Mouse (Mus musculus) MEL (cell line): ENCODE results near the gene Polrmt. TPM values are rescaled to one million over a fixed set of nuclear protein-coding genes. Genes with fewer than 3 reads are reported as not detected.

ENCODE experiments used
- DNase-seq: peaks from one replicate; pipeline ENCODE4 v3.0.0; 2011; ENCODE audit warnings: low read depth, low spot score
- H3K27ac ChIP-seq: 2 replicates; pipeline ENCODE4 v1.5.1; 2012; ENCODE audit warnings: low read depth, mild to moderate bottlenecking, control low read depth, low read length, moderate library complexity; ENCODE audit not compliant: control insufficient read depth
- H3K27me3 ChIP-seq, 2 experiments: fragments of 150-350 bp in 1 of 2; sonication (generic) in 1 of 2; 2 replicates each; pipeline ENCODE4 v1.6.1; 2012; ENCODE audit warnings: low read length in 2 of 2, mild to moderate bottlenecking in 2 of 2, improper control_type of control experiment in 1 of 2, moderate library complexity in 1 of 2; ENCODE audit not compliant: insufficient read depth in 2 of 2, control insufficient read depth in 1 of 2
- H3K36me3 ChIP-seq, 2 experiments: 2 replicates each; pipeline ENCODE4 v1.6.1; 2012 to 2014; ENCODE audit warnings: low read length in 2 of 2, improper control_type of control experiment in 1 of 2, inconsistent platforms in 1 of 2, mild to moderate bottlenecking in 1 of 2; ENCODE audit not compliant: insufficient read depth in 2 of 2, control insufficient read depth in 1 of 2
- H3K4me1 ChIP-seq, 2 experiments: fragments of 150-350 bp in 1 of 2; sonication (generic) in 1 of 2; 2 replicates each; pipeline ENCODE4 v1.6.1; 2012; ENCODE audit warnings: low read length in 2 of 2, improper control_type of control experiment in 1 of 2, mild to moderate bottlenecking in 1 of 2; ENCODE audit not compliant: insufficient read depth in 2 of 2, control insufficient read depth in 1 of 2
- H3K4me3 ChIP-seq, 2 experiments: fragments of 150-350 bp in 1 of 2; sonication (generic) in 1 of 2; 2 replicates each; pipeline ENCODE4 v1.5.1; 2012; ENCODE audit warnings: low read depth in 2 of 2, low read length in 2 of 2, mild to moderate bottlenecking in 2 of 2, moderate library complexity in 2 of 2, control low read depth in 1 of 2, improper control_type of control experiment in 1 of 2; ENCODE audit not compliant: control insufficient read depth in 1 of 2, insufficient read depth in 1 of 2
- H3K79me2 ChIP-seq: 2 replicates; pipeline ENCODE4 v1.6.1; 2012; ENCODE audit warnings: mild to moderate bottlenecking, low read length, moderate library complexity; ENCODE audit not compliant: control insufficient read depth, poor library complexity, insufficient read depth
- H3K9ac ChIP-seq: 2 replicates; pipeline ENCODE4 v1.6.1; 2012; ENCODE audit warnings: low read depth, mild to moderate bottlenecking, control low read depth, low read length, moderate library complexity; ENCODE audit not compliant: control insufficient read depth, poor library complexity, severe bottlenecking
- H3K9me3 ChIP-seq: fragments of 150-350 bp; sonication (generic); replicated peaks from 2 replicates; pipeline ENCODE4 v1.6.1; 2012; ENCODE audit warnings: mild to moderate bottlenecking, low read length, improper control_type of control experiment, moderate library complexity; ENCODE audit not compliant: insufficient read depth
- CHD1 ChIP-seq: IDR thresholded peaks from 2 replicates; pipeline ENCODE4 v1.6.1; 2012; ENCODE audit warnings: low read depth, mild to moderate bottlenecking, inconsistent platforms, low read length, improper control_type of control experiment
- CTCF ChIP-seq, 3 experiments: IDR thresholded peaks in 2 of 3; conservative IDR thresholded peaks in 1 of 3; 2 replicates each; pipeline ENCODE4 v1.5.1; 2011 to 2012; ENCODE audit warnings: low read length in 3 of 3, low read depth in 2 of 3, mild to moderate bottlenecking in 2 of 3, improper control_type of control experiment in 1 of 3, inconsistent platforms in 1 of 3, mixed read lengths in 1 of 3, moderate library complexity in 1 of 3; ENCODE audit not compliant: control insufficient read depth in 1 of 3, insufficient read depth in 1 of 3, poor library complexity in 1 of 3, severe bottlenecking in 1 of 3
- ELF1 ChIP-seq: IDR thresholded peaks from 2 replicates; pipeline ENCODE4 v1.6.1; 2014; ENCODE audit warnings: low read depth, mild to moderate bottlenecking, inconsistent platforms, low read length, improper control_type of control experiment, moderate library complexity
- GATA1 ChIP-seq: IDR thresholded peaks from 2 replicates; pipeline ENCODE4 v1.6.1; 2011; ENCODE audit warnings: low read depth, low read length, improper control_type of control experiment
- KAT2A ChIP-seq: conservative IDR thresholded peaks from 2 replicates; pipeline ENCODE4 v1.6.1; 2012; ENCODE audit warnings: low read depth, low read length, improper control_type of control experiment, inconsistent platforms
- MAZ ChIP-seq: IDR thresholded peaks from 2 replicates; pipeline ENCODE4 v1.6.1; 2012; ENCODE audit warnings: low read depth, mild to moderate bottlenecking, inconsistent platforms, low read length, improper control_type of control experiment
- MEF2A ChIP-seq: IDR thresholded peaks from 2 replicates; pipeline ENCODE4 v1.6.1; 2014; ENCODE audit warnings: low read depth, mild to moderate bottlenecking, inconsistent platforms, low read length, improper control_type of control experiment; ENCODE audit not compliant: poor library complexity, insufficient replicate concordance, severe bottlenecking; ENCODE audit errors: extremely low read depth
- MYC ChIP-seq: IDR thresholded peaks from 2 replicates; pipeline ENCODE4 v1.6.1; 2011; ENCODE audit warnings: low read depth, mild to moderate bottlenecking, low read length, improper control_type of control experiment, moderate library complexity
- NELFE ChIP-seq: IDR thresholded peaks from 2 replicates; pipeline ENCODE4 v1.6.1; 2011; ENCODE audit warnings: low read depth, low read length, improper control_type of control experiment
- NRF1 ChIP-seq: IDR thresholded peaks from 2 replicates; pipeline ENCODE4 v1.6.1; 2014; ENCODE audit warnings: low read depth, mild to moderate bottlenecking, inconsistent platforms, low read length, improper control_type of control experiment, moderate library complexity; ENCODE audit not compliant: poor library complexity, insufficient read depth, severe bottlenecking
- POLR2A ChIP-seq, 2 experiments: IDR thresholded peaks; 2 replicates each; pipeline ENCODE4 v1.6.1; 2011 to 2012; ENCODE audit warnings: low read length in 2 of 2, mild to moderate bottlenecking in 2 of 2, control low read depth in 1 of 2, improper control_type of control experiment in 1 of 2, low read depth in 1 of 2, moderate library complexity in 1 of 2; ENCODE audit not compliant: control insufficient read depth in 1 of 2, insufficient read depth in 1 of 2, poor library complexity in 1 of 2
- POLR2AphosphoS2 ChIP-seq: IDR thresholded peaks from 2 replicates; pipeline ENCODE4 v1.6.1; 2011; ENCODE audit warnings: low read length, improper control_type of control experiment
- POLR2AphosphoS5 ChIP-seq: IDR thresholded peaks from 2 replicates; pipeline ENCODE4 v1.6.1; 2012; ENCODE audit warnings: low read depth, borderline replicate concordance, mild to moderate bottlenecking, inconsistent platforms, low read length, moderate library complexity, mixed read lengths
- RAD21 ChIP-seq: IDR thresholded peaks from 2 replicates; pipeline ENCODE4 v1.6.1; 2011; ENCODE audit warnings: mild to moderate bottlenecking, low read depth, low read length, improper control_type of control experiment
- RCOR1 ChIP-seq: IDR thresholded peaks from 2 replicates; pipeline ENCODE4 v1.6.1; 2012; ENCODE audit warnings: low read depth, mild to moderate bottlenecking, inconsistent platforms, low read length, improper control_type of control experiment
- SMC3 ChIP-seq: IDR thresholded peaks from 2 replicates; pipeline ENCODE4 v1.6.1; 2011; ENCODE audit warnings: low read depth, low read length, improper control_type of control experiment
- TCF12 ChIP-seq: IDR thresholded peaks from 2 replicates; pipeline ENCODE4 v1.6.1; 2014; ENCODE audit warnings: low read depth, mild to moderate bottlenecking, inconsistent platforms, low read length, improper control_type of control experiment, moderate library complexity
- USF2 ChIP-seq, 2 experiments: IDR thresholded peaks; 2 replicates each; pipeline ENCODE4 v1.6.1; 2011 to 2012; ENCODE audit warnings: improper control_type of control experiment in 2 of 2, low read length in 2 of 2, borderline replicate concordance in 1 of 2, inconsistent platforms in 1 of 2, low read depth in 1 of 2, mild to moderate bottlenecking in 1 of 2; ENCODE audit not compliant: insufficient read depth in 1 of 2
- ZC3H11A ChIP-seq: IDR thresholded peaks from 2 replicates; pipeline ENCODE4 v1.6.1; 2012; ENCODE audit warnings: low read depth, mild to moderate bottlenecking, inconsistent platforms, low read length, improper control_type of control experiment
- ZKSCAN1 ChIP-seq: IDR thresholded peaks from 2 replicates; pipeline ENCODE4 v1.6.1; 2012; ENCODE audit warnings: low read depth, mild to moderate bottlenecking, inconsistent platforms, low read length, improper control_type of control experiment, moderate library complexity
- ZMIZ1 ChIP-seq: IDR thresholded peaks from 2 replicates; pipeline ENCODE4 v1.6.1; 2012; ENCODE audit warnings: low read depth, mild to moderate bottlenecking, inconsistent platforms, low read length, improper control_type of control experiment, moderate library complexity
- polyA plus RNA-seq, 2 experiments: library from polyadenylated mRNA; stranded (reverse) in 1 of 2; unstranded in 1 of 2; fragments of >175 nt in 1 of 2; fragments of >200 nt in 1 of 2; gene quantifications; 2 replicates each; pipeline versions ENCODE4 v1.2.1 to v1.2.4; 2012; ENCODE audit warnings: low replicate concordance in 2 of 2, low read depth in 1 of 2; ENCODE audit not compliant: insufficient read length in 2 of 2, insufficient read depth in 1 of 2, missing spikeins in 1 of 2
- total RNA-seq: library from RNA; depleted of rRNA; stranded (reverse); fragments of 300-350 nt; gene quantifications from 2 replicates; pipeline ENCODE4 v1.2.3, GENCODE M21; 2012

The Polrmt gene
- total and polyA plus RNA-seq, 3 experiments: 35.7 to 66.9 TPM; not detected in 1

- TF ChIP-seq CHD1: no peak
- no peak for TF ChIP-seq TCF12
- Histone ChIP-seq H3K9ac (no peak overlapping the region), H3K27me3 (no peaks in the 10 kb centered on the region), H3K36me3 (no peaks in the 10 kb centered on the region; a peak in 1 of 4 replicates), H3K9me3 (no peaks in the 10 kb centered on the region), H3K27ac (no peak overlapping the region), H3K4me1 (no peaks in the 10 kb centered on the region), H3K79me2 (no peaks in the 10 kb centered on the region), H3K4me3 (no peak overlapping the region)
- no peak for DNase-seq
These were observed 9.7 kb downstream of the Polrmt start for GRCm38 (mm10) chr10:79736706-79737105.

GRCm38 (mm10) chr10:79735361-79735760, 11.0 kb downstream of the Polrmt start:
- H3K9ac ChIP-seq: no peak overlapping the region
- H3K36me3 ChIP-seq: no peaks in the 10 kb centered on the region; a peak in 1 of 4 replicates
- TF ChIP-seq NRF1: no peak
- H3K4me3 ChIP-seq: no peak overlapping the region
- H3K79me2 ChIP-seq: no peaks in the 10 kb centered on the region
- H3K27me3 ChIP-seq: no peaks in the 10 kb centered on the region
- H3K9me3 ChIP-seq: no peaks in the 10 kb centered on the region
- no peak overlapping the region for H3K27ac ChIP-seq
- H3K4me1 ChIP-seq: no peaks in the 10 kb centered on the region
- DNase-seq: no peak

- no peaks in the 10 kb centered on the region; a peak in 1 of 4 replicates for H3K36me3 ChIP-seq
- H3K9me3 ChIP-seq: no peaks in the 10 kb centered on the region
- DNase-seq: no peak
- no peaks in the 10 kb centered on the region for H3K4me1 ChIP-seq
- H3K4me3 ChIP-seq: no peak overlapping the region
- H3K27me3 ChIP-seq: no peaks in the 10 kb centered on the region
- H3K27ac ChIP-seq: no peak overlapping the region
- no peak overlapping the region for H3K9ac ChIP-seq
- H3K79me2 ChIP-seq: no peaks in the 10 kb centered on the region
- TF ChIP-seq ELF1 (no peak), SMC3 (no peak), POLR2AphosphoS2 (no peak), ZMIZ1 (no peak), POLR2AphosphoS5 (no peak), GATA1 (no peak)
These were observed 12.5 kb downstream of the Polrmt start for GRCm38 (mm10) chr10:79733847-79734246.

DNA sequence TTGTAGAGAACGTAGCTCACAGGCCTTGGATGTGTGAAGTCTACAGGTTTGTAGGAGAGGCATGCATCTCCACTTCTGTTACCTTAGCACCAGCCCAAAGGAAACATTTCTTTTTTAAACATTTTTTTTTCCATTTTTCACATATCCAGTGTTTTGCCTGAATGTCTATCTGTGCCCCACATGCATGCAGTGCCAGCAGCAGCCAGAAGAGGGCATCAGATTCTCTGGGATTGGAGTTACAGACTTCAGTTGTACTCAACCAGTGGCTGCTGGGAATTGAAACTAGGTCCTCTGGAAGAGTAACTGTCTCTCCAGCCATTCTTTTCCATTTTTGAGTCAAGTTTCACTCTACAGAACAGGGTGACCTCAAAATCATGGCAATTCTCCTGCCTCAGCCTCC, 13.9 kb downstream of the Polrmt start:
- H3K27ac ChIP-seq: no peak overlapping the region
- no peaks in the 10 kb centered on the region for H3K4me1 ChIP-seq
- no peak overlapping the region for H3K4me3 ChIP-seq
- H3K36me3 ChIP-seq: no peaks in the 10 kb centered on the region; a peak in 1 of 4 replicates
- H3K79me2 ChIP-seq: no peaks in the 10 kb centered on the region
- H3K9me3 ChIP-seq: no peaks in the 10 kb centered on the region
- peak; percentile 67 for DNase-seq
- H3K27me3 ChIP-seq: no peaks in the 10 kb centered on the region
- H3K9ac ChIP-seq: no peak overlapping the region
- TF ChIP-seq USF2 (IDR thresholded peaks at IDR 0.05; ENCODE audit: borderline replicate concordance in 1 of 2, insufficient read depth in 1 of 2, low read depth in 1 of 2, low read length in 2 of 2): no peak
- peak; percentile 60 for TF ChIP-seq RAD21
- peak; percentile 80 to 90 (median 80) for TF ChIP-seq CTCF (IDR thresholded peaks at IDR 0.05 in 2 of 3, conservative IDR thresholded peaks at IDR 0.05 in 1 of 3; ENCODE audit: control insufficient read depth in 1 of 3, insufficient read depth in 1 of 3, low read depth in 2 of 3, low read length in 3 of 3, poor library complexity in 1 of 3, severe bottlenecking in 1 of 3)
- no peak for TF ChIP-seq MYC
- TF ChIP-seq POLR2A (IDR thresholded peaks at IDR 0.05; ENCODE audit: control insufficient read depth in 1 of 2, insufficient read depth in 1 of 2, low read depth in 1 of 2, low read length in 2 of 2, poor library complexity in 1 of 2): no peak
- no peak for TF ChIP-seq NELFE
- no peak for TF ChIP-seq MAZ
- TF ChIP-seq ZC3H11A: peak; percentile 41; the same call in 1 of the 2 replicates
- no peak for TF ChIP-seq KAT2A
- peak; percentile 77 for TF ChIP-seq SMC3
- no peak for TF ChIP-seq RCOR1
- TF ChIP-seq ZKSCAN1: no peak
- TF ChIP-seq MEF2A: no peak
